Mouse (Mus musculus) heart, embryonic 11.5 days (tissue): ENCODE measurements around the gene Atxn1l. TPM values are rescaled to one million over a fixed set of nuclear protein-coding genes. Genes with fewer than 3 reads are reported as not detected.
A peak's percentile ranks its signal among the peaks of the same experiment; 100 is the strongest.

ENCODE experiments used
- ATAC-seq: fragments of 200-750 bp; cut with Nextera tagmentation; replicated peaks from 2 replicates; pipeline ENCODE4 v1.8.0; 2017; ENCODE audit warnings: moderate library complexity; ENCODE audit not compliant: insufficient number of reproducible peaks, low FRiP score, low TSS enrichment
- H3K27ac ChIP-seq: fragments of 300-500 bp; sonication (generic); 2 replicates; pipeline ENCODE4 v1.5.1; 2014; ENCODE audit warnings: mild to moderate bottlenecking, low read depth, low read length
- H3K27me3 ChIP-seq: fragments of 300-500 bp; sonication (generic); 2 replicates; pipeline ENCODE4 v1.6.1; 2014; ENCODE audit warnings: mild to moderate bottlenecking, low read length, mixed read lengths; ENCODE audit not compliant: control insufficient read depth, insufficient read depth
- H3K36me3 ChIP-seq: fragments of 300-500 bp; sonication (generic); 2 replicates; pipeline ENCODE4 v1.6.1; 2014; ENCODE audit warnings: mild to moderate bottlenecking, low read length, moderate library complexity, mixed read lengths; ENCODE audit not compliant: control insufficient read depth, insufficient read depth
- H3K4me1 ChIP-seq: fragments of 300-500 bp; sonication (generic); 2 replicates; pipeline ENCODE4 v1.6.1; 2014; ENCODE audit warnings: low read length; ENCODE audit not compliant: control insufficient read depth, insufficient read depth
- H3K4me2 ChIP-seq: fragments of 300-500 bp; sonication (generic); 2 replicates; pipeline ENCODE4 v1.6.1; 2014; ENCODE audit warnings: mild to moderate bottlenecking, moderate library complexity
- H3K4me3 ChIP-seq: fragments of 300-500 bp; sonication (generic); 2 replicates; pipeline ENCODE4 v1.5.1; 2014; ENCODE audit warnings: low read depth, low read length
- H3K9ac ChIP-seq: fragments of 300-500 bp; sonication (generic); 2 replicates; pipeline ENCODE4 v1.6.1; 2014; ENCODE audit warnings: mild to moderate bottlenecking, low read depth, low read length, moderate library complexity
- H3K9me3 ChIP-seq: fragments of 300-500 bp; sonication (generic); replicated peaks from 2 replicates; pipeline ENCODE4 v1.6.1; 2016; ENCODE audit warnings: low read length; ENCODE audit not compliant: control insufficient read depth
- WGBS: fragments of 180-500 bp; shearing (Covaris S2); extraction: QIAGEN DNeasy Blood & Tissue Kit; methylation state at CpG from one replicate; pipeline ENCODE4 v1.1.7; 2014; ENCODE audit not compliant: insufficient replicate concordance; 5-methylcytosine and 5-hydroxymethylcytosine counted together
- polyA plus RNA-seq: library from polyadenylated mRNA; unstranded; fragments of >200 nt; fragmentation: Nextera tagmentation; extraction: Ambion mirVana; gene quantifications from 2 replicates; pipeline ENCODE4 v1.2.1, GENCODE M21; 2014

Gene Atxn1l
- polyA plus RNA-seq, 1 experiment from 2014 or later = 5.5 TPM

- Histone ChIP-seq H3K4me1 (peaks cover 18% of the 10 kb centered on the region), H3K4me2 (peak overlapping the region; percentile 94), H3K36me3 (peaks cover 29% of the 10 kb centered on the region), H3K9me3 (no peaks in the 10 kb centered on the region), H3K9ac (peak overlapping the region; percentile 100; the same call in 1 of the 2 replicates), H3K27ac (no peak overlapping the region), H3K27me3 (no peaks in the 10 kb centered on the region), H3K4me3 (peak overlapping the region; percentile 95)
- ATAC-seq = 0 out of 2 replicates have a peak, but pooled peaks have one; percentile 52
- WGBS = 25% methylated on average over 2 of the region's 2 CpGs
These were observed 30.7 kb downstream of the Atxn1l start for GRCm38 (mm10) chr8:109706874-109707237.

DNA sequence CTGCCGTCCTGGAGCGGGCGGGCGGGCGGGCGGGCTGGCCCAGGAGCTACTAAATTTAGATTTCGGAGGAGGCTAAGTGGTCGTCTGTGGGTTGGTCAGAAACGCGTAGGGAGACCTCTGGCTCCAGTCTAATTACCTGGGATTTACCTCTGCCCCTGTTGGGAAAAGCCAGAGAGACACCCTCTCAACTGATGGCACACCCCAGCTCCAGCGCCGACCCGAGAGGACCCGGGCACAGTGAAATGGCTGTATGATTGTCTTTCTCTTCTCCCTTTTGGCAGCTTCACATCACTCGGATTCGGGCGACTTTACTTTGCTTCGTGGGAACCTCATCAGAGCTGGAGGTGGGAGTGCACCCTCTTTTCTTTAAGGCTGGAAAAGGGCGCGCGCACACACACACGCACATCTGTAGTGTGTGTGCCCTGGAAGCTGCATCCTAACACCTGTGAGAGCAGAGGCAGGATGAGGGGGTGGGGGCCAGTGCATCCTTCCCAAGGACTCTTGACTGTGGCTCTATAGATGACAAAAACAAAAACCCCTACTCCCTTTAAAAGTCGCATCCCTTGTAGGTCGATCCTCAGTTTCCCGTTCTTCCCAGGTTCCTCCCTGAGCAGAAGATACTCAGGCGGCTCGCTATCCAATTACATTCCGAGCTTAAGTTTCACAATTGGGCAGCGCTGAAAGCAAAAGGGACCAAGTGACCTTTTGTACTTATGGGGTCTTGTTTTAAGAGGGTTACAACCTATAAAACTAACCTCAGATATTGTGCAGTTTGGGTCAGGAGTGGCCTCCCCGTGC, 31.3 kb downstream of the Atxn1l start:
- no peaks in the 10 kb centered on the region for H3K27me3 ChIP-seq
- H3K27ac ChIP-seq = peak overlapping the region; percentile 96
- no peaks in the 10 kb centered on the region for H3K9me3 ChIP-seq
- peak overlapping the region; percentile 94 for H3K4me2 ChIP-seq
- H3K4me3 ChIP-seq = peak overlapping the region; percentile 95
- peaks cover 23% of the 10 kb centered on the region for H3K36me3 ChIP-seq
- 1% methylated on average over 24 of the region's 30 CpGs for WGBS
- peak; percentile 60 for ATAC-seq
- H3K4me1 ChIP-seq = peaks cover 18% of the 10 kb centered on the region
- peak overlapping the region; percentile 100 for H3K9ac ChIP-seq

GRCm38 (mm10) chr8:109705320-109706075, 32.0 kb downstream of the Atxn1l start, which contains the start of gene Zfp821:
Zfp821 (plus strand) TSS chr8:109705546.
- peak within 1 kb of the TSS; percentile 94 for H3K4me2 ChIP-seq
- H3K9me3 ChIP-seq = no peaks in the 10 kb centered on the region
- H3K9ac ChIP-seq = peak within 1 kb of the TSS; percentile 100
- no peaks in the 10 kb centered on the region for H3K27me3 ChIP-seq
- H3K4me3 ChIP-seq = peak within 1 kb of the TSS; percentile 95
- peak; percentile 88 for ATAC-seq
- H3K4me1 ChIP-seq = peaks cover 18% of the 10 kb centered on the region
- WGBS = 0% methylated on average over 94 of the region's 100 CpGs
- H3K27ac ChIP-seq = peak within 1 kb of the TSS; percentile 96
- peaks cover 16% of the 10 kb centered on the region for H3K36me3 ChIP-seq

DNA sequence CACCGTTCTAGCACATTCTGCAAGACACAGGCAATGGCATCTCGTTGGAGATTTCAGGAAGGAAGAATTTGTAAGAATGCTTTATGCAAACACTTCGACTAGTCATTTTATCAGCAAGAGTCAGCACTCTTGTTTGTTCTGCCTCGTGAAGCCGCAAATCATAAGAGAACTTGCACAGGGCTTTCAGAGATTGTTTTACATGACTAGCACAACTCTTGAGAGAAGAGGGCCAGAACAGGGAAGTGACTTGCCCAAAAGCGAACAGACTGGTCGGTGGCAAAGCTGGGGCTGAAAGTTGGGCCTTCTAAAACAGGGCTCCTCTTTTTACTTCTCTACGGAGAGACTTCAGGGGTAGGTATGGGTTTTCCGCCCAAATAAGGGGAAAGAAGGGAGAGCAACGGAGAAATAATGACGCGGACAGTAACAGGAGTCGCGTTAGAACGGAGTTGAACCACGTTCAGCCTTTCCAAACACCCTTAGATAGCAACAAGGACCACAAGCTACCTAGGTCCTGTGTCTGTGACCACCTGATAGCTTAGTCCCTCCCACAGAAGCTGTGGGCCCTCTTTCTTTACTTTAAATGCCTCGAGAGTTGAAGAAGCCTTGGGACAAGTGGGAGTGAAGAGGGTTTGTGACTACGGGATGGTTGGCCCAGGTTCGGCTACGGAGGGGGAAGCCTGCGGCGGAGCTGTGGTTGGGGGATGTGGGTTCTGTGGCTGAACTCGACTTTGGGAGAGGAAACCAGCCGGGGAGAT, 32.8 kb downstream of the Atxn1l start:
- H3K4me3 ChIP-seq = peak overlapping the region; percentile 95
- H3K27ac ChIP-seq = peak overlapping the region; percentile 25; the same call in 1 of the 2 replicates
- H3K4me1 ChIP-seq = peaks cover 18% of the 10 kb centered on the region
- no peaks in the 10 kb centered on the region for H3K27me3 ChIP-seq
- ATAC-seq = peak; percentile 5; the same call in 1 of the 2 replicates
- H3K4me2 ChIP-seq = peak overlapping the region; percentile 94
- H3K9me3 ChIP-seq = no peaks in the 10 kb centered on the region
- H3K9ac ChIP-seq = peak overlapping the region; percentile 64
- H3K36me3 ChIP-seq = peaks cover 9% of the 10 kb centered on the region
- WGBS = 9% methylated on average over 24 of the region's 24 CpGs

- no peak for ATAC-seq
- WGBS = 64% methylated on average over 3 of the region's 3 CpGs
These were observed 39.1 kb downstream of the Atxn1l start for GRCm38 (mm10) chr8:109698477-109698876.

GRCm38 (mm10) chr8:109697754-109698153, 39.8 kb downstream of the Atxn1l start:
- Histone ChIP-seq H3K4me3 (no peak overlapping the region), H3K4me1 (no peaks in the 10 kb centered on the region), H3K36me3 (no peaks in the 10 kb centered on the region), H3K27ac (no peak overlapping the region), H3K27me3 (no peaks in the 10 kb centered on the region), H3K9me3 (no peaks in the 10 kb centered on the region), H3K9ac (no peak overlapping the region), H3K4me2 (no peak overlapping the region)
- 62% methylated on average over 1 of the region's 1 CpGs for WGBS
- ATAC-seq = no peak

More at GRCm38 (mm10) chr8:109698477-109698876, 39.1 kb downstream of the Atxn1l start:
- H3K4me1 ChIP-seq = no peaks in the 10 kb centered on the region
- no peak overlapping the region for H3K4me2 ChIP-seq
- no peak overlapping the region for H3K9ac ChIP-seq
- no peak overlapping the region for H3K27ac ChIP-seq
- H3K36me3 ChIP-seq = no peaks in the 10 kb centered on the region
- no peaks in the 10 kb centered on the region for H3K27me3 ChIP-seq
- H3K4me3 ChIP-seq = no peak overlapping the region
- no peaks in the 10 kb centered on the region for H3K9me3 ChIP-seq

- no peaks in the 10 kb centered on the region for H3K9me3 ChIP-seq
- no peak for ATAC-seq
- H3K4me2 ChIP-seq = peak overlapping the region; percentile 86
- peaks cover 12% of the 10 kb centered on the region for H3K4me1 ChIP-seq
- no peak overlapping the region for H3K27ac ChIP-seq
- no peaks in the 10 kb centered on the region for H3K36me3 ChIP-seq
- H3K27me3 ChIP-seq = no peaks in the 10 kb centered on the region
- H3K9ac ChIP-seq = no peak overlapping the region
- 66% methylated on average over 6 of the region's 6 CpGs for WGBS
- peak overlapping the region; percentile 84; the same call in 1 of the 2 replicates for H3K4me3 ChIP-seq
These were observed 43.4 kb downstream of the Atxn1l start for GRCm38 (mm10) chr8:109694154-109694553.
